Mouse (Mus musculus) forebrain, embryonic 14.5 days (tissue): ENCODE results near the gene a. TPM values are rescaled to one million over a fixed set of nuclear protein-coding genes. Genes with fewer than 3 reads are reported as not detected.

Experiments used
- ATAC-seq: fragments of 200-750 bp; cut with Nextera tagmentation; 2 replicates; pipeline ENCODE4 v1.8.0; 2017; ENCODE audit warnings: mild to moderate bottlenecking, moderate library complexity
- DNase-seq: peaks from one replicate; pipeline ENCODE4 v3.0.0-alpha.2; 2015; ENCODE audit warnings: low spot score
- H3K27ac ChIP-seq: fragments of 300-500 bp; sonication (generic); 2 replicates; pipeline ENCODE4 v1.5.1; 2014; ENCODE audit warnings: low read depth, mild to moderate bottlenecking, control low read depth, low read length, moderate library complexity
- H3K27me3 ChIP-seq: fragments of 300-500 bp; sonication (generic); replicated peaks from 2 replicates; pipeline ENCODE4 v1.6.1; 2014; ENCODE audit warnings: low read length, control low read depth, mixed read lengths; ENCODE audit not compliant: control insufficient read depth, insufficient read depth
- H3K36me3 ChIP-seq: fragments of 300-500 bp; sonication (generic); 2 replicates; pipeline ENCODE4 v1.6.1; 2014; ENCODE audit warnings: low read length, control low read depth; ENCODE audit not compliant: control insufficient read depth, insufficient read depth
- H3K4me1 ChIP-seq: fragments of 300-500 bp; sonication (generic); 2 replicates; pipeline ENCODE4 v1.6.1; 2014; ENCODE audit warnings: antibody characterized with exemption, low read length, control low read depth; ENCODE audit not compliant: control insufficient read depth, insufficient read depth
- H3K4me2 ChIP-seq: fragments of 300-500 bp; sonication (generic); 2 replicates; pipeline ENCODE4 v1.6.1; 2014; ENCODE audit warnings: mild to moderate bottlenecking, control low read depth, low read length
- H3K4me3 ChIP-seq: fragments of 300-500 bp; sonication (generic); 2 replicates; pipeline ENCODE4 v1.5.1; 2014; ENCODE audit warnings: low read depth, low read length, control low read depth
- H3K9ac ChIP-seq: fragments of 300-500 bp; sonication (generic); 2 replicates; pipeline ENCODE4 v1.6.1; 2014; ENCODE audit warnings: mild to moderate bottlenecking, low read length, control low read depth, moderate library complexity
- H3K9me3 ChIP-seq: fragments of 300-500 bp; sonication (generic); replicated peaks from 2 replicates; pipeline ENCODE4 v1.6.1; 2016; ENCODE audit warnings: low read length, control low read depth, mixed read lengths; ENCODE audit not compliant: control insufficient read depth
- whole genome bisulfite sequencing: fragments of 180-500 bp; shearing (Covaris S2); extraction: QIAGEN DNeasy Blood & Tissue Kit; methylation state at CpG from one replicate; pipeline ENCODE4 v1.1.7; 2014; 5-methylcytosine and 5-hydroxymethylcytosine counted together
- polyA plus RNA-seq: library from polyadenylated mRNA; unstranded; fragments of >200 nt; fragmentation: Nextera tagmentation; extraction: Ambion mirVana; gene quantifications from 2 replicates; pipeline ENCODE4 v1.2.1, GENCODE M21; 2014

The a gene
- polyA plus RNA-seq, 1 experiment from 2014 or later: 0.89 TPM

DNA sequence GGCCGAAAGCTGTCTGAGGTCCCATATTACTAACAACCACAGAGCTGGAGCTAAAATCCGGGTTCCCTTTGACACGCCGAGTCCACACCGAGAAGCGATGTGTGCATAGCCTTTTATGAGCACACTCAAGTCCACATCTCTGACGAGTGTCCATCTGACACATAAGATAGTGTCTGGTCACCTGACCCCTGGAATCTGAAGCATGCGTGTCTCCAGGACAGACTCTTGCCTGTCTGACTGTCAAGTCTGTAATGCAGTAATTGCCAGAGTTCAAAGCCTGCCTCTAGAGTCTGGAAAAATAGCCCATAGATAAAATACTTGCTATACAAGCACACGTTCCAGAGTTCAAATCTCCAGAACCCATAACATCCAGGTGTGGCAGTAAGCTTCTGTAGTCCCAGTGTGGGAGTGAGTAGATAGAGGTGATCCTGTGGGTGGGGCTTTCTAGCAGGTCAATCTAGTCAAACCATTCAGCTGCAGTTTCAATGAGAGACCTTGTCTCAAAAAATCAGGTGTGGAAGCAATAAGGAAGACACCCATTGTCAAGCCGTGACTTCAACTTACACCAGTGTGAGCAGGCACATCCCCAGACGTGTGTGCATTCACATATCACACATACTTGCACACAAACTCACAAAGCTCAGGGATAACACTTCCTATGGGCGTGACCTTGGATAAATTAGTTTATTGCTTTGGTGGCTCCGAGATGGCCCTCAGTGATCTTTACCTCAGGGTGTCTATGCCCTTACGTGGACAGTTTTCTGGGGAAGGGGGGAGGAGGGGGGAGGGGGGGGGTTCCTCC lies 309.0 kb downstream of the a start:
- WGBS: 88% methylated on average over 14 of the region's 14 CpGs
- H3K4me3 ChIP-seq: no peak overlapping the region
- no peaks in the 10 kb centered on the region for H3K27me3 ChIP-seq
- no peaks in the 10 kb centered on the region for H3K36me3 ChIP-seq
- no peak overlapping the region for H3K4me2 ChIP-seq
- H3K4me1 ChIP-seq: no peaks in the 10 kb centered on the region
- no peak for ATAC-seq
- H3K27ac ChIP-seq: no peak overlapping the region
- no peaks in the 10 kb centered on the region for H3K9me3 ChIP-seq
- no peak for DNase-seq
- H3K9ac ChIP-seq: no peak overlapping the region

Other genes with a start within 250 kb of the a start
- 1.2 TPM in 2 replicates for gene 1700003F12Rik, start 244.3 kb upstream of the a start, polyA plus RNA-seq
- gene Actl10, start 239.6 kb upstream of the a start, polyA plus RNA-seq: 0.15 and 0.19 TPM in 2 replicates
- gene Necab3, start 232.5 kb upstream of the a start, polyA plus RNA-seq: 19.8 and 23.6 TPM in 2 replicates
- gene E2f1, start 221.5 kb upstream of the a start, polyA plus RNA-seq: 3.5 and 5.0 TPM in 2 replicates
- 14.8 and 15.2 TPM in 2 replicates for gene Pxmp4, start 187.7 kb upstream of the a start, polyA plus RNA-seq
- gene Zfp341, start 178.1 kb upstream of the a start, polyA plus RNA-seq: 2.2 and 2.4 TPM in 2 replicates
- 0.65 TPM in 1 of 2 replicates, not detected in the other for gene 4930519P11Rik, start 178.0 kb upstream of the a start, polyA plus RNA-seq
- gene Chmp4b, start 139.7 kb upstream of the a start, polyA plus RNA-seq: 21.6 and 22.4 TPM in 2 replicates
- not detected in 2 replicates for gene Gm14214, start 21.4 kb upstream of the a start, polyA plus RNA-seq
- 109 and 116 TPM in 2 replicates for gene Raly, start 306 bp upstream of the a start, polyA plus RNA-seq
- gene Eif2s2, start 101.5 kb downstream of the a start, polyA plus RNA-seq: 80.6 and 82.0 TPM in 2 replicates
- gene Gm14226, start 226.9 kb downstream of the a start, polyA plus RNA-seq: not detected in 2 replicates